Mouse (Mus musculus) hindbrain, embryonic 16.5 days (tissue): ENCODE measurements at regions not wholly inside any gene's neighbourhood (a gene's known extent, or its start where the extent isn't known, plus 50 kb on each side); places are given as distances from the start of the nearest gene placed in this dataset.

Experiments used
- ATAC-seq: fragments of 200-750 bp; cut with Nextera tagmentation; 2 replicates; pipeline ENCODE4 v1.8.0; 2017; ENCODE audit warnings: moderate TSS enrichment, moderate library complexity
- H3K27ac ChIP-seq: fragments of 300-500 bp; sonication (generic); 2 replicates; pipeline ENCODE4 v1.5.1; 2014; ENCODE audit warnings: low read depth, mild to moderate bottlenecking, control low read depth, low read length, moderate library complexity
- H3K27me3 ChIP-seq: fragments of 300-500 bp; sonication (generic); replicated peaks from 2 replicates; pipeline ENCODE4 v1.6.1; 2014; ENCODE audit warnings: low read length; ENCODE audit not compliant: control insufficient read depth, insufficient read depth
- H3K36me3 ChIP-seq: fragments of 300-500 bp; sonication (generic); 2 replicates; pipeline ENCODE4 v1.6.1; 2014; ENCODE audit warnings: mild to moderate bottlenecking, low read length, moderate library complexity, mixed read lengths; ENCODE audit not compliant: control insufficient read depth, insufficient read depth
- H3K4me1 ChIP-seq: fragments of 300-500 bp; sonication (generic); 2 replicates; pipeline ENCODE4 v1.6.1; 2014; ENCODE audit warnings: low read depth, low read length; ENCODE audit not compliant: control insufficient read depth, insufficient read depth
- H3K4me2 ChIP-seq: fragments of 300-500 bp; sonication (generic); 2 replicates; pipeline ENCODE4 v1.6.1; 2014; ENCODE audit warnings: mild to moderate bottlenecking, low read length, control low read depth, moderate library complexity
- H3K4me3 ChIP-seq: fragments of 300-500 bp; sonication (generic); 2 replicates; pipeline ENCODE4 v1.5.1; 2014; ENCODE audit warnings: mild to moderate bottlenecking, low read length, control low read depth, moderate library complexity
- H3K9ac ChIP-seq: fragments of 300-500 bp; sonication (generic); 2 replicates; pipeline ENCODE4 v1.6.1; 2014; ENCODE audit warnings: low read depth, mild to moderate bottlenecking, control low read depth, low read length, moderate library complexity
- H3K9me3 ChIP-seq: fragments of 300-500 bp; sonication (generic); 2 replicates; pipeline ENCODE4 v1.6.1; 2014; ENCODE audit warnings: mild to moderate bottlenecking, low read length, moderate library complexity; ENCODE audit not compliant: control insufficient read depth
- WGBS: fragments of 180-500 bp; shearing (Covaris S2); extraction: QIAGEN DNeasy Blood & Tissue Kit; methylation state at CpG from one replicate; pipeline ENCODE4 v1.1.7; 2014; 5-methylcytosine and 5-hydroxymethylcytosine counted together

GRCm38 (mm10) chr4:26637859-26638258, 291.2 kb upstream of the Manea start:
- H3K9me3 ChIP-seq = no peaks in the 10 kb centered on the region
- no peak overlapping the region for H3K4me3 ChIP-seq
- H3K27me3 ChIP-seq = no peaks in the 10 kb centered on the region
- ATAC-seq = no peak
- 87% methylated on average over 2 of the region's 2 CpGs for WGBS
- no peaks in the 10 kb centered on the region for H3K4me1 ChIP-seq
- no peaks in the 10 kb centered on the region for H3K36me3 ChIP-seq
- H3K27ac ChIP-seq = no peak overlapping the region
- H3K4me2 ChIP-seq = no peak overlapping the region
- H3K9ac ChIP-seq = no peak overlapping the region

GRCm38 (mm10) chr4:26630553-26631206, 284.0 kb upstream of the Manea start:
- Histone ChIP-seq H3K9ac (no peak overlapping the region), H3K4me1 (no peaks in the 10 kb centered on the region), H3K9me3 (no peaks in the 10 kb centered on the region), H3K4me2 (no peak overlapping the region), H3K36me3 (no peaks in the 10 kb centered on the region), H3K27ac (no peak overlapping the region), H3K27me3 (no peaks in the 10 kb centered on the region), H3K4me3 (no peak overlapping the region)
- 0 out of 2 replicates have a peak, but pooled peaks have one; percentile 40 for ATAC-seq
- 9% methylated on average over 1 of the region's 1 CpGs for WGBS

- no peak overlapping the region for H3K4me3 ChIP-seq
- 69% methylated on average over 2 of the region's 2 CpGs for WGBS
- no peak for ATAC-seq
- H3K4me1 ChIP-seq = no peaks in the 10 kb centered on the region
- H3K9ac ChIP-seq = no peak overlapping the region
- H3K4me2 ChIP-seq = no peak overlapping the region
- H3K27ac ChIP-seq = no peak overlapping the region
- no peaks in the 10 kb centered on the region for H3K36me3 ChIP-seq
- no peaks in the 10 kb centered on the region for H3K9me3 ChIP-seq
- H3K27me3 ChIP-seq = no peaks in the 10 kb centered on the region
These were observed 283.0 kb upstream of the Manea start for GRCm38 (mm10) chr4:26629710-26630109.

GRCm38 (mm10) chr4:26627744-26628143, 281.1 kb upstream of the Manea start:
- Histone ChIP-seq H3K4me3 (no peak overlapping the region), H3K27me3 (no peaks in the 10 kb centered on the region), H3K9me3 (no peaks in the 10 kb centered on the region), H3K27ac (no peak overlapping the region), H3K4me2 (no peak overlapping the region), H3K36me3 (no peaks in the 10 kb centered on the region), H3K4me1 (no peaks in the 10 kb centered on the region), H3K9ac (no peak overlapping the region)
- no peak for ATAC-seq
- 85% methylated on average over 6 of the region's 6 CpGs for WGBS

GRCm38 (mm10) chr4:26589081-26589869, 242.6 kb upstream of the Manea start:
- ATAC-seq = 0 out of 2 replicates have a peak, but pooled peaks have one; percentile 61
- no peaks in the 10 kb centered on the region for H3K4me1 ChIP-seq
- H3K9ac ChIP-seq = no peak overlapping the region
- H3K36me3 ChIP-seq = no peaks in the 10 kb centered on the region
- WGBS = 64% methylated on average over 3 of the region's 3 CpGs
- no peaks in the 10 kb centered on the region for H3K9me3 ChIP-seq
- no peak overlapping the region for H3K4me2 ChIP-seq
- no peak overlapping the region for H3K27ac ChIP-seq
- no peak overlapping the region for H3K4me3 ChIP-seq
- H3K27me3 ChIP-seq = no peaks in the 10 kb centered on the region

GRCm38 (mm10) chr4:26555690-26556089, 209.0 kb upstream of the Manea start:
- Histone ChIP-seq H3K4me1 (no peaks in the 10 kb centered on the region), H3K9me3 (no peaks in the 10 kb centered on the region), H3K27me3 (no peaks in the 10 kb centered on the region), H3K9ac (no peak overlapping the region), H3K36me3 (no peaks in the 10 kb centered on the region), H3K27ac (no peak overlapping the region), H3K4me3 (no peak overlapping the region), H3K4me2 (no peak overlapping the region)
- ATAC-seq = no peak
- 80% methylated on average over 3 of the region's 3 CpGs for WGBS

- Histone ChIP-seq H3K9me3 (no peaks in the 10 kb centered on the region), H3K36me3 (no peaks in the 10 kb centered on the region), H3K27me3 (no peaks in the 10 kb centered on the region), H3K4me2 (no peak overlapping the region), H3K4me3 (no peak overlapping the region), H3K4me1 (no peaks in the 10 kb centered on the region), H3K27ac (no peak overlapping the region), H3K9ac (no peak overlapping the region)
- 37% methylated on average over 1 of the region's 1 CpGs for WGBS
- peak; percentile 72 for ATAC-seq
These were observed 197.1 kb upstream of the Manea start for GRCm38 (mm10) chr4:26543833-26544232.

- H3K4me1 ChIP-seq = no peaks in the 10 kb centered on the region
- no peaks in the 10 kb centered on the region for H3K36me3 ChIP-seq
- no peaks in the 10 kb centered on the region for H3K27me3 ChIP-seq
- H3K4me3 ChIP-seq = no peak overlapping the region
- no peaks in the 10 kb centered on the region for H3K9me3 ChIP-seq
- no peak overlapping the region for H3K27ac ChIP-seq
- H3K9ac ChIP-seq = no peak overlapping the region
- H3K4me2 ChIP-seq = no peak overlapping the region
- 55% methylated on average over 2 of the region's 2 CpGs for WGBS
- ATAC-seq = no peak
These were observed 195.8 kb upstream of the Manea start for GRCm38 (mm10) chr4:26542511-26542910.

GRCm38 (mm10) chr4:26508004-26508403, 161.3 kb upstream of the Manea start:
- H3K36me3 ChIP-seq = no peaks in the 10 kb centered on the region
- no peak overlapping the region for H3K4me2 ChIP-seq
- no peak overlapping the region for H3K4me3 ChIP-seq
- H3K9me3 ChIP-seq = no peaks in the 10 kb centered on the region
- no peak overlapping the region for H3K9ac ChIP-seq
- H3K27me3 ChIP-seq = no peaks in the 10 kb centered on the region
- no peaks in the 10 kb centered on the region for H3K4me1 ChIP-seq
- H3K27ac ChIP-seq = no peak overlapping the region
- 78% methylated on average over 5 of the region's 5 CpGs for WGBS
- no peak for ATAC-seq
